Mouse (Mus musculus) effector memory CD4-positive, alpha-beta T cell, adult 5 months (primary cell): ENCODE data around the gene Pramef17. TPM values are rescaled to one million over a fixed set of nuclear protein-coding genes. Genes with fewer than 3 reads are reported as not detected.

Source experiments
- polyA plus RNA-seq: library from polyadenylated mRNA; unstranded; fragments of 100-300 nt; shearing (Covaris generic); gene quantifications from one replicate; pipeline ENCODE4 v1.2.1, GENCODE M21; 2017

The Pramef17 gene
- 0.30 TPM for polyA plus RNA-seq

DNA sequence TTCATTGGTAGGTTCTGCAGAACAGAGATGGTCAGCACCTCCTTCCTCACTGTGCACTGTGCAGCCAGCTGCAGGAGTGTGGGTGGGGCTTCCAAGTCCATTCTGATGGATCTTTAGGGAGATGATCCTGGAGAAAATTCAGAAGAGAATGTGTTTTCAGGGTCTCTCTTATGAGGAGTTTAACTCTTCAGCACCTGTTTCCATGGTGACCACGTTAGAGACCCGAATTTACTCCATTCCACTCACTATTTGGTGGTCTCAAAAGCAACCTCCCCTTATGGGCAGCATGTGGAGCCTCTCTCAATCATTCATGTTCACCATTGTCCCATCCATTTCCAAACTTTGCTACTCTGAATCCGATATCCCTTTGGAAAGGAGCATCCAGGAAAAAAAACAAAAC is at the start of gene Pramef17:
Pramef17 (minus strand) TSS at position 101 of the 400 bp plus-strand sequence.

DNA sequence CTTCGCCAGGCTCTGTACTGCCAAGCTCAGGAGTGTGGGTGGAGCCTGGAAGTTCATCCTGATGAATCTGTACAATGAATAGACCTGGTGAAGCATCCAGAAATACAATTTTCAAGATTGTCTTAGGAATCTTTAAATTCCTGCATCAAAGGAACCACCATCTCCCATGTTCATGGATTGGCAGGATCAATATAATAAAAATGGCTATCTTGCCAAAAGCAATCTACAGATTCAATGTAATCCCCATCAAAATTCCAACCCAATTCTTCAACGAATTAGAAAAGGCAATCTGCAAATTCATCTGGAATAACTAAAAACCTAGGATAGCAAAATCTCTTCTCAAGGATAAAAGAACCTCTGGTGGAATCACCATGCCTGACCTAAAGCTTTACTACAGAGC is 27.3 kb downstream of the Pramef17 start, which contains the start of gene Gm13101:
Gm13101 (minus strand) TSS at position 101 of the 400 bp plus-strand sequence.

DNA sequence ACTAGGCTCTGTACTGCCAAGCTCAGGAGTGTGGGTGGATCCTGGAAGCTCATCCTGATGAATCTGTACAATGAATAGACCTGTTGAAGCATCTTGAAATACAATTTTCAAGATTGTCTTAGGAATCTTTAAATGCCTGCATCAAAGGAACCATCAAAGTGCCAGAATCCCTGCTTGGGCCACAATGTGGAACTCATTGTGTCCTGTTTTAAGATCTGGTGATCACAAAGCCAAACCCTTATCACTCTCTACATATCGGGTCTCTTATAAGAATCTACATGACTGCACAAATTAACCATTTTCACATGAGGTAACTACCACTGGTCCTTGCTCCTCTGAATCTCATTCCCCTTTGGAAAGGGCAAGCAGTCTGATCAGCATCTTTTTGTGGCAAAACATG is 43.3 kb downstream of the Pramef17 start, which contains the start of gene Pramef25:
Pramef25 (minus strand) TSS at position 101 of the 400 bp plus-strand sequence.

Other genes starting within 250 kb of the Pramef17 start
- gene Gm13023, start 205.0 kb downstream of the Pramef17 start, polyA plus RNA-seq: not detected
- not detected for gene Gm13084, start 178.3 kb downstream of the Pramef17 start, polyA plus RNA-seq
- gene Gm13103, start 147.9 kb downstream of the Pramef17 start, polyA plus RNA-seq: not detected
- not detected for gene Pramef6, start 94.0 kb downstream of the Pramef17 start, polyA plus RNA-seq
- gene Pramef25, start 43.4 kb downstream of the Pramef17 start, polyA plus RNA-seq: not detected
- gene Gm13101, start 27.4 kb downstream of the Pramef17 start, polyA plus RNA-seq: not detected
- gene Pramel4, start 64.8 kb upstream of the Pramef17 start, polyA plus RNA-seq: 0.16 TPM
- not detected for gene Gm13102, start 112.1 kb upstream of the Pramef17 start, polyA plus RNA-seq
- not detected for gene Oog3, start 168.3 kb upstream of the Pramef17 start, polyA plus RNA-seq
- gene Oog2, start 196.3 kb upstream of the Pramef17 start, polyA plus RNA-seq: not detected
- not detected for gene C87977, start 218.9 kb upstream of the Pramef17 start, polyA plus RNA-seq